Mouse (Mus musculus): Measurements from ENCODE around the gene Trim34a. TPM values are rescaled to one million over a fixed set of nuclear protein-coding genes. Genes with fewer than 3 reads are reported as not detected.
"Not testable (repeated sequence)": the region's sequence is repeated elsewhere in the genome, so short reads cannot be mapped to it uniquely, and the experiment has no call there.

Trim34a gene
- polyA plus RNA-seq, 1 experiment from 2014 or later, result 0.83 TPM

- WGBS, result 84% methylated on average over 4 of the region's 5 CpGs
- H3K9me3 ChIP-seq, H3K4me3 ChIP-seq: not testable (repeated sequence)
Measured at GRCm38 (mm10) chr7:104265335-104265734, 21.1 kb downstream of the Trim34a start.

GRCm38 (mm10) chr7:104279361-104279760 lies 35.1 kb downstream of the Trim34a start:
- 83% methylated on average over 3 of the region's 3 CpGs for WGBS
- H3K9me3 ChIP-seq; H3K36me3 ChIP-seq; H3K4me2 ChIP-seq (replicated peaks); H3K4me1 ChIP-seq; H3K27ac ChIP-seq (replicated peaks); ATAC-seq (ENCODE audit: low FRiP score, low read depth); H3K4me3 ChIP-seq; H3K9ac ChIP-seq (replicated peaks); H3K27me3 ChIP-seq: not testable (repeated sequence)

More at GRCm38 (mm10) chr7:104265335-104265734, 21.1 kb downstream of the Trim34a start:
- H3K27me3 ChIP-seq; ATAC-seq (ENCODE audit: low FRiP score, low read depth); H3K36me3 ChIP-seq; H3K4me1 ChIP-seq; H3K4me2 ChIP-seq (replicated peaks); H3K27ac ChIP-seq (replicated peaks); H3K9ac ChIP-seq (replicated peaks): not testable (repeated sequence)

- not testable (repeated sequence) for H3K4me3 ChIP-seq; H3K4me1 ChIP-seq; H3K27ac ChIP-seq (replicated peaks); H3K27me3 ChIP-seq; H3K9me3 ChIP-seq; H3K9ac ChIP-seq (replicated peaks); H3K4me2 ChIP-seq (replicated peaks); ATAC-seq (ENCODE audit: low FRiP score, low read depth); H3K36me3 ChIP-seq
- WGBS, result 39% methylated on average over 14 of the region's 14 CpGs
Measured at GRCm38 (mm10) chr7:104287576-104288443, 43.6 kb downstream of the Trim34a start, which contains the start of gene Trim5. TSS of gene Trim5 (minus strand) at chr7:104288094.

GRCm38 (mm10) chr7:104290641-104291040 lies 46.4 kb downstream of the Trim34a start:
- Histone ChIP-seq H3K4me1 (no peaks in the 10 kb centered on the region), H3K9me3 (no peaks in the 10 kb centered on the region), H3K4me3 (no peak overlapping the region), H3K4me2 (replicated peaks) (no peak overlapping the region), H3K9ac (replicated peaks) (no peak overlapping the region), H3K27me3 (no peaks in the 10 kb centered on the region), H3K27ac (replicated peaks) (no peak overlapping the region), H3K36me3 (no peaks in the 10 kb centered on the region)
- no peak for ATAC-seq (ENCODE audit: low FRiP score, low read depth)
- 98% methylated on average over 1 of the region's 1 CpGs for WGBS

- 88% methylated on average over 5 of the region's 5 CpGs for WGBS
Measured at GRCm38 (mm10) chr7:104291638-104292400, 47.6 kb downstream of the Trim34a start.

More at GRCm38 (mm10) chr7:104291638-104292400, 47.6 kb downstream of the Trim34a start:
- H3K4me3 ChIP-seq, result no peak overlapping the region
- no peak overlapping the region for H3K4me2 ChIP-seq (replicated peaks)
- H3K9ac ChIP-seq (replicated peaks), result no peak overlapping the region
- H3K36me3 ChIP-seq, result no peaks in the 10 kb centered on the region
- H3K4me1 ChIP-seq, result no peaks in the 10 kb centered on the region
- H3K9me3 ChIP-seq, result no peaks in the 10 kb centered on the region
- H3K27me3 ChIP-seq, result no peaks in the 10 kb centered on the region
- no peak overlapping the region for H3K27ac ChIP-seq (replicated peaks)
- no peak for ATAC-seq (ENCODE audit: low FRiP score, low read depth)

Other genes starting within 250 kb of the Trim34a start
- gene Olfr638, start 245.7 kb upstream of the Trim34a start, polyA plus RNA-seq (2016; fragmentation: Nextera tagmentation; extraction: Ambion mirVana), result not detected in 2 replicates
- gene Olfr639, start 227.2 kb upstream of the Trim34a start, polyA plus RNA-seq (2016; fragmentation: Nextera tagmentation; extraction: Ambion mirVana), result 0.04 TPM in 1 of 2 replicates, not detected in the other
- gene Olfr640, start 218.9 kb upstream of the Trim34a start, polyA plus RNA-seq (2016; fragmentation: Nextera tagmentation; extraction: Ambion mirVana), result not detected in 2 replicates
- gene Olfr641, start 209.0 kb upstream of the Trim34a start, polyA plus RNA-seq (2016; fragmentation: Nextera tagmentation; extraction: Ambion mirVana), result not detected in 2 replicates
- gene Olfr642, start 191.8 kb upstream of the Trim34a start, polyA plus RNA-seq (2016; fragmentation: Nextera tagmentation; extraction: Ambion mirVana), result not detected in 2 replicates
- gene 4930516K23Rik, start 183.0 kb upstream of the Trim34a start, polyA plus RNA-seq (2016; fragmentation: Nextera tagmentation; extraction: Ambion mirVana), result not detected in 2 replicates
- not detected in 2 replicates for gene Olfr644, start 172.6 kb upstream of the Trim34a start, polyA plus RNA-seq (2016; fragmentation: Nextera tagmentation; extraction: Ambion mirVana)
- gene Olfr645, start 159.0 kb upstream of the Trim34a start, polyA plus RNA-seq (2016; fragmentation: Nextera tagmentation; extraction: Ambion mirVana), result not detected in 2 replicates
- not detected in 2 replicates for gene Olfr646, start 139.6 kb upstream of the Trim34a start, polyA plus RNA-seq (2016; fragmentation: Nextera tagmentation; extraction: Ambion mirVana)
- not detected in 2 replicates for gene Ubqln5, start 114.6 kb upstream of the Trim34a start, polyA plus RNA-seq (2016; fragmentation: Nextera tagmentation; extraction: Ambion mirVana)
- not detected in 2 replicates for gene Olfr643, start 107.1 kb upstream of the Trim34a start, polyA plus RNA-seq (2016; fragmentation: Nextera tagmentation; extraction: Ambion mirVana)
- gene Ubqln3, start 101.2 kb upstream of the Trim34a start, polyA plus RNA-seq (2016; fragmentation: Nextera tagmentation; extraction: Ambion mirVana), result not detected in 2 replicates
- not detected in 2 replicates for gene Ubqlnl, start 93.9 kb upstream of the Trim34a start, polyA plus RNA-seq (2016; fragmentation: Nextera tagmentation; extraction: Ambion mirVana)
- gene Olfm5, start 79.6 kb upstream of the Trim34a start, polyA plus RNA-seq (2016; fragmentation: Nextera tagmentation; extraction: Ambion mirVana), result not detected in 2 replicates
- gene Olfr648, start 61.1 kb upstream of the Trim34a start, polyA plus RNA-seq (2016; fragmentation: Nextera tagmentation; extraction: Ambion mirVana), result 0.45 and 0.47 TPM in 2 replicates
- not detected in 2 replicates for gene Olfr649, start 48.5 kb upstream of the Trim34a start, polyA plus RNA-seq (2016; fragmentation: Nextera tagmentation; extraction: Ambion mirVana)
- 0.72 and 1.3 TPM in 2 replicates for gene Trim6, start 25.7 kb upstream of the Trim34a start, polyA plus RNA-seq (2016; fragmentation: Nextera tagmentation; extraction: Ambion mirVana)
- 0.10 and 0.16 TPM in 2 replicates for gene Trim5, start 43.6 kb downstream of the Trim34a start, polyA plus RNA-seq (2016; fragmentation: Nextera tagmentation; extraction: Ambion mirVana)
- gene Trim12a, start 71.0 kb downstream of the Trim34a start, polyA plus RNA-seq (2016; fragmentation: Nextera tagmentation; extraction: Ambion mirVana), result 2.7 and 2.8 TPM in 2 replicates
- gene Trim34b, start 85.0 kb downstream of the Trim34a start, polyA plus RNA-seq (2016; fragmentation: Nextera tagmentation; extraction: Ambion mirVana), result not detected in 2 replicates
- gene Trim12c, start 108.9 kb downstream of the Trim34a start, polyA plus RNA-seq (2016; fragmentation: Nextera tagmentation; extraction: Ambion mirVana), result 0.94 and 1.1 TPM in 2 replicates
- not detected in 2 replicates for gene Trim30b, start 125.4 kb downstream of the Trim34a start, polyA plus RNA-seq (2016; fragmentation: Nextera tagmentation; extraction: Ambion mirVana)
- gene Trim30c, start 156.4 kb downstream of the Trim34a start, polyA plus RNA-seq (2016; fragmentation: Nextera tagmentation; extraction: Ambion mirVana), result 0.13 TPM in 1 of 2 replicates, not detected in the other
- 0.56 and 0.94 TPM in 2 replicates for gene Trim30a, start 220.7 kb downstream of the Trim34a start, polyA plus RNA-seq (2016; fragmentation: Nextera tagmentation; extraction: Ambion mirVana)